Mouse (Mus musculus) left cerebral cortex, adult 9 months (tissue): Measurements from ENCODE around the gene Akap8.

ENCODE experiments used
- DNase-seq, 2 experiments: peaks; one replicate each; pipeline ENCODE4 v3.0.0; 2022; ENCODE audit warnings: low spot score in 2 of 2

Gene Akap8

GRCm38 (mm10) chr17:32283771-32284221 lies 37.2 kb downstream of the Akap8 start:
- peak in 1 of 2 experiments; percentile 19 for DNase-seq

- DNase-seq: no peak
These were observed 37.7 kb downstream of the Akap8 start for GRCm38 (mm10) chr17:32283341-32283740.

- no peak for DNase-seq
These were observed 39.3 kb downstream of the Akap8 start for GRCm38 (mm10) chr17:32281611-32282310.

- DNase-seq: no peak
These were observed 39.9 kb downstream of the Akap8 start for GRCm38 (mm10) chr17:32281126-32281525.

GRCm38 (mm10) chr17:32280575-32280974 lies 40.5 kb downstream of the Akap8 start:
- DNase-seq: no peak

GRCm38 (mm10) chr17:32277201-32277600 lies 43.8 kb downstream of the Akap8 start:
- DNase-seq: no peak

- no peak for DNase-seq
These were observed 45.5 kb downstream of the Akap8 start for GRCm38 (mm10) chr17:32275568-32275967.

- no peak for DNase-seq
These were observed 51.9 kb downstream of the Akap8 start for GRCm38 (mm10) chr17:32269151-32269550.

- DNase-seq: no peak
These were observed 52.5 kb downstream of the Akap8 start for GRCm38 (mm10) chr17:32268540-32268960.

- no peak for DNase-seq
These were observed 52.9 kb downstream of the Akap8 start for GRCm38 (mm10) chr17:32268096-32268495.

GRCm38 (mm10) chr17:32267617-32268016 lies 53.4 kb downstream of the Akap8 start:
- DNase-seq: no peak

- DNase-seq: no peak
These were observed 57.4 kb downstream of the Akap8 start for GRCm38 (mm10) chr17:32263672-32264071.

- DNase-seq: no peak
These were observed 58.0 kb downstream of the Akap8 start for GRCm38 (mm10) chr17:32262831-32263559.

GRCm38 (mm10) chr17:32258869-32259268 lies 62.2 kb downstream of the Akap8 start:
- no peak for DNase-seq

- no peak for DNase-seq
These were observed 63.1 kb downstream of the Akap8 start for GRCm38 (mm10) chr17:32257944-32258343.

- no peak for DNase-seq
These were observed 63.6 kb downstream of the Akap8 start for GRCm38 (mm10) chr17:32257452-32257851.

- DNase-seq: no peak
These were observed 64.1 kb downstream of the Akap8 start for GRCm38 (mm10) chr17:32256896-32257295.
